Mouse (Mus musculus): ENCODE results near the gene Erbb4.

GRCm38 (mm10) chr1:68886823-68887222, 221.0 kb downstream of the Erbb4 start:
- TF ChIP-seq CTCF (IDR thresholded peaks at IDR 0.05; ENCODE audit: low read depth, low read length) (no peak), POLR2A (IDR thresholded peaks at IDR 0.05; ENCODE audit: borderline replicate concordance, low read depth, low read length) (no peak)
